Mouse (Mus musculus): ENCODE results near the gene Kcnj4.

Kcnj4 gene

DNA sequence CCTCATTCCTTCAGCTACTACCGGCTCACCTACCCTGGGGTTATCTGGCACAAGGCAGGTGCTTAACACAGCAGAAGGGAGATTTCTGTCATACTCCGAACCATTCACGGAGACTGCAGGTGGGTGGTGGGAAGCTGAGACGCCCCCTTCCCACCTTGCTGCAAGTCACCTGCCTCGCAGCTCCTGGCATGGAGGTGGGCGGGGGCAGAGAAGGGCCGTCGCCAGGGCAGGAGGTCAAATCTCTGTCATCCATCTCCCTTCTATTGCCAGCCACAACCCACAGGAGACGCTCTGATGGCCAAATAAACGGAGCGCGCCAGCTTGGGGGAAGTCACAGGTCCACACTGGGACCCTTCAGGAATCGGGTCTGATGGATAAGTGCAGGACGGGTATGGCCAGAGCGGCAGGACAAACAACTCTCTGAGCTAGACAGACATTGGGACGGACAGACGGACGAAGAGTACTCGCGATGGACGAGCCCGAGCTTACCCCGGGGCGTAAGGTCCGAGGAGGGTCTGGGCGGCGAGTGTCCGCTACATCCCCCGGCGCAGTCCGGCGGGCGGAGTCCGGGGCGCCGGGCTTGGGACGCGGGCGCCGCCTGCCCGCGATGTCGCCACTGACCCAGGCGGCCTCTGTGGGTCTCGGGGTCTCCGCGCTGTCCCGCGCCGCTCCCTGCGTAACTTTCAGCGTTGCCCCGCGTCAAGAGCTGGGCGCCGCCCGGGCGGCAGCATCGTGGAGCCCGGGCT, at the start of gene Kcnj4:
Gene Kcnj4, minus strand, starts transcription at position 535 of the 746 bp plus-strand sequence.
- no peak for DNase-seq

- DNase-seq = no peak
Observed at GRCm38 (mm10) chr15:79552566-79552965, 47.5 kb upstream of the Kcnj4 start.

DNA sequence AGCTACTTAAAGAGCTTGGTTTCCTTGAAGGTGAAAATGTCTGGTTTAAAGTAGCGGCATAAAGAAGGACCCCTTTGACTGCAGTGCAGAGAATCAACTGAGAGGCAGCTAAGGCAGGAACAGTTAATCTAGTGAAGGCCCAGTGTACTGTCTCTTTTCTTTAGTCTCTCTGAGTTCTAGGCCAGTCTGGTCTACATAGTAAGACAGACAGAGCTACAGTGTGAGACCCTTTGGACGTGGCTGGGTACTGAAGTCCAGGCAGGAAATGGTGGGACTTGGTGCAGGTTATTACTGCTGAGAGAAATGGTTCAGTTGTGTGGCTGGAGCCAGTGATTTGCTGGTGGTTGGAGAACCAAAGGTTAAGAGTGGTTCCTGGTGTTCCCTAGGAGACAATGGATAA, 43.2 kb upstream of the Kcnj4 start:
- DNase-seq = no peak

DNA sequence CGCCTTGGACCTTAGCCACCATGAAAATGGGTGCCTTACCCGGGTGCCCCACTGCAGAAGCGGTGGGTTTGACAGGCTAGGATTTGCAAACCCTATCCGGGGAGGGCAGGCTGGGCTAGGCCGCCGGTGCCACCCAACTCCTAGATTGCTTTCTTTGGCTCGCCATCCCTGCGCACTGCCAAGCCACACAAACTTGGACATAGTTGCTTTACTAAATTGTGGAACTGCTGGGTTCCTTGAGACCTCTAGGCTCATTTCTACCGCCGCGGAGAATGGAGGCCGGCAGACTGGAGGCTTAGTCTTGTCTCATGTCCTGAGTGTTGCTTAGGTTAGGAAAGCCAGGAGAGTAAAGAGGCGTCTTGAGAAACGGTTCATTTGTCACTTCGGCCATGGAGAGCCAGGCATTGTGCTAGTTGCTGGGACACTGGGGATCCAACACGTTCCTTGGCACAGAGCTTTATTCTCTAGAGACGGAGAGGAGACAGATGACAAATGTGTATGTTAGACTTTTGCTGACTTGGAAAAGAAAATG, 42.3 kb upstream of the Kcnj4 start:
- DNase-seq = no peak

- DNase-seq = peak; percentile 99
Observed at GRCm38 (mm10) chr15:79546410-79547288, 41.6 kb upstream of the Kcnj4 start, which contains the start of gene Ddx17. Gene Ddx17, minus strand, starts transcription at chr15:79546741.

DNA sequence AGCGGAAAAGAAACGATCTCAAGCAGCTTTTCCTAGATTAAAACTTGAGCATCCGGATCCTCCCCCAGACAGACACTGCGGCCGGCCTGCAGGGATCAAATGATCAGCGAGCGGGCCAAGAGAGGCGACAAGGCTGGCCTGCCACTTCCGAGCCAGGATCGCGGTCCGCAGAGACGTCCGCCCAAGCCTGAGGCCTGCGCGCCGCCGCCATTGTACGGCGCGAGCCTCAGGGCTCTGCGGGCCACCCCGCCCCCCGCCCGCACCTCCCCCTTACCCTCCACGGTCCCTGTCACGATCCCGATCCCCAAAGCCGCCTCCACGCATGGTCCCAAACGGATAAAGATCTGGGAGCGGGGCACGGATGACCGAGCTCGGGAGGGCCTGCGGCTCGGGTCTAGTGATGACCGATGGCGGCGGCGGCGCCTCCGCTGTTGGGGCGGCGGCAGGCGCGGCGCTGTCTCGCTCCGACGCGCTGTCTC, 40.9 kb upstream of the Kcnj4 start:
- peak; percentile 81 to 84 for DNase-seq

- DNase-seq = no peak
Observed at GRCm38 (mm10) chr15:79545496-79545895, 40.5 kb upstream of the Kcnj4 start.

- DNase-seq = no peak
Observed at GRCm38 (mm10) chr15:79543968-79544367, 38.9 kb upstream of the Kcnj4 start.

DNA sequence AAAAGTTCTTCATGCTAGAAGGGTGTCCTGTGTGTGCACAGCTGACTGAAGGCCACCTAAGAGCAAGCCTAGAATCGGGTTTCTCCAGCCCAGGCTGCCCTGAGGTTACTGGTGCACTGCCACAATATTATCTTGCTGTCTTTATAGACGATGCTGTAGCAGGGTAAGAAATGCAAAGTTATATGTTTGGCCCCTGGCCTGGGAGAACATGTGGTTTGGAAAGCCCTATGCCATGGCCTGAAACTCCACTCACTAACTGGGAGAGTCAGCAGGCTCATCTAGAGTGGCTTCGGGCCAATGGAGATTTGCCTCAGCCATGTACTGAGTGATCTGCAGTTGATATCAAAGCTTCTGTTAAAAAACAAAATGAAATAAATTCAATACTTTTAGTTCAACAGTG, 28.8 kb upstream of the Kcnj4 start:
- no peak for DNase-seq

- no peak for DNase-seq
Observed at GRCm38 (mm10) chr15:79529935-79530334, 24.9 kb upstream of the Kcnj4 start.

GRCm38 (mm10) chr15:79527991-79528639, 23.1 kb upstream of the Kcnj4 start:
- no peak for DNase-seq

DNA sequence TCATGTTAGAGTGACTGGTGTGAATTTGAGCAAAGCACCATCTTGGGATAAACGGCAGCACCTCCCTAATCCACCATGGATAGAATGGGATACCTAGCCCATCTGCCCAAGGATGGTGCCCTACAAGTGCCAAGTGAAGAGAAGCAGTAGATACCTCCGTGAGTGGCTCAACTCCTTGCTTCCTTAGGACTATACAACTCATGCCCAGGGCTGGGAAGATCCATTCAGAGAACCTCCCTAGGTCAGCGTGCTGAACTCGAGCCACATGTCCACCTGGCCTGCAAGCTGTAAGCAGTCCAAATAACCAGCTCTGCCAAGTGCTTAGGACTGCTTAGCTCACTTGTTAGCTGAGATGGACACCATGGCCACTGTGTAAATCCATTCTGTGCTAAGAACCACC, 22.2 kb upstream of the Kcnj4 start:
- DNase-seq = peak; percentile 67 to 68

DNA sequence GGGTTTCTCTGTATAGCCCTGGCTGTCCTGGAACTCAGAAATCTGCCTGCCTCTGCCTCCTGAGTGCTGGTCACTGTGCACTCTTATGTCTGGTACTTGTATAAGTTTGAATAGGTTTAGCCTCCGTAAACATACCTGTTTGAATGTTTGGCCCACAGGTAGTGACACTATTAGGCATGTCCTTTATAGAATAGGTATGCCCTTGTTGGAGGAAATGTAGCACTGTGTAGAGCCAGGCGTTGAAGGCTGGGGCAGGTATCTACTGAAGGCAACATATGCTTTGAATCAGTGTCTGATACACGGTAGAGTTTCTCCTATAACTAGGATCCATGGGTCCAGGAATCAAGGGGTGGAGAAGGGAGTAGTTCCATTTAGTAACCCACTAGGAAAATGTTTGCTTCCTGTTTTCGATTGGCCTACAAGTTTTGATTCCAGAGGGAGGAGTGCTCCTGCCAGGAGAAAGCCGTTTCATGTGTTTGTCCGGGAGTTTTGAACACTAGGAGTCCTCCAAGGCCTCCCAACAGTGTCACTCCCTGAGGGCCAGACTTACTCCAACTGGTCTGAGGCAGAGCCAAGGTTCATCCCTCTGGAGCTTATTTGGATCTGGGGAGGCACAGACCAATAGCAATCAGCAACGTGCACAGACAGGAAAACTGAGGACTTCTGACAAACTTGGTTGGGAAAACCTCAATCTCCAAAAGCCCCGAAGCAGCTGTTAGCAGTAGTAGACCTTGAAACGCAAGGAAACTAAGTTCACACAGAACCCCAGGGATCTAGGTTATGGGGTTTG, 21.1 kb upstream of the Kcnj4 start:
- peak in 1 of 2 experiments; percentile 26 for DNase-seq

DNA sequence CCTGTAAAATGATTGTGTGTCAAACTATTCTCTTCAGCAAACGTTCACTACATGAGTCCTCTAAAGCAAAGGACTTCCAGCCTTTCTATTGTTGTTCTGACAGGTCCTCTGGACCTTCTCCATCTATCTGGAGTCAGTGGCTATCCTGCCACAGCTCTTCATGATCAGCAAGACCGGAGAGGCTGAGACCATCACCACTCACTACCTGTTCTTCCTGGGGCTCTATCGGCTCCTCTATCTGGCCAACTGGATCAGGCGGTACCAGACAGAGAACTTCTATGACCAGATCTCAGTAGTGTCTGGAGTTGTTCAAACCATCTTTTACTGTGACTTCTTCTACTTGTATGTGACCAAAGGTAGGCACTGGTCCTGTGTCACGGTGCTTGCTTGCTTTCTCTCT, 20.5 kb upstream of the Kcnj4 start:
- no peak for DNase-seq

DNA sequence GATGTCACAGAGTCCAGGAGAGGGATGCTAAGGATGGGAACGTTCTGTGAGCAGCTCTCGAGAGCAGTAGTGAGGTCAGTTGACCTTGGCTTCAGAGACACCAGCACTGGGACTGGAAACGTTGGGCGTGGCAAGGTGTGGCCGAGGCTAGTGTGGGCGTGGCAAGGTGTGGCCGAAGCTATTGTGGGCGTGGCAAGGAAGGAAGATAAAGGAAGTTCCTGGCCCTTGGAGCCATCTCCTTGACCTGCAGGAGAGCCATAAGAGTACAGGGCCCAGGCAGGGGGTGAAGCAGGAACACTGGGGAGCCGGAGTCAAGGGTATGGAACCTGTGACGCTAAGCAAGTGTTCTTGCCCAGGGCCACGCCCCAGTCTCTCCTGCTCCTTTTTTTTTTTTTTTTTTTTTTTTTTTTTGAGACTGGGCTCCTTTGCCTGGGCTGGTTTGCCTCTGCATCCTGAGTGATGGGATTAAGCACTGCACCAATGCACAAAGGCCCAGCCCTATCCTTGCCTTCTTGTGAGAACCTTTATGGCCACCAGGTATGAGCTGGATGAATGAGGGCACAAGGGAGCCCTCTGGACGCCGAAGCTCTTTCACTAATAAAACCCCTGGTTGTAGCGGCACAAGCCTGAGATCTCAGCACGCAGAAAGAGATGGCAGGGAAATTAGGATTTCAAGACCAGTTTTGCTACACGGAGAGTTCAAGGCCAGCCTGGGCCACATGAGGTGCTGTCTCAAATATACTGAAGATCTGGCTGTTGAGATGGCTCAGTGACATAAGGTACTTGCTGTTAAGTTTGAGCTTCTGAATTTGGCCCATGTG, 14.6 kb upstream of the Kcnj4 start:
- no peak for DNase-seq

GRCm38 (mm10) chr15:79518571-79518970, 13.5 kb upstream of the Kcnj4 start:
- peak in 1 of 2 experiments; percentile 31 for DNase-seq

DNA sequence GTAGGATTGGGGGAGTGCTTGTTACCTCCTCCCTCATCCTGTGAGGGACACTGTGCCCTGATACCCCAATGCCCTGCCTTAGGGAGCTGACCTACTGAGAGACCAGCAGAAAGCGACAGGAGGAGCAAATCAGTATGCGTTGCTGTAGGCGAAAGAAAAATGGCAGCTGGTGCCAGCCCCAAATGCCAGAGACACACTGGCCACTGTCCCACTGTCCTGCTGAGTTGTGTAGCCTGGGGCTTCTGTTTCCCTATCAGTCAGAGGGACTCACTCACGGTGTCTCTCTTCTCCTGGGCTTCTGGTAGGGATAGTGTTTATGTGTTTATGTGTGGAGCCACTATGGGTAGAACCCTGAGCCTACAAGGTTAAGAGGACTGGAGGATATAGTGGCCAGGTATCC, 12.7 kb upstream of the Kcnj4 start:
- peak; percentile 74 to 77 for DNase-seq

DNA sequence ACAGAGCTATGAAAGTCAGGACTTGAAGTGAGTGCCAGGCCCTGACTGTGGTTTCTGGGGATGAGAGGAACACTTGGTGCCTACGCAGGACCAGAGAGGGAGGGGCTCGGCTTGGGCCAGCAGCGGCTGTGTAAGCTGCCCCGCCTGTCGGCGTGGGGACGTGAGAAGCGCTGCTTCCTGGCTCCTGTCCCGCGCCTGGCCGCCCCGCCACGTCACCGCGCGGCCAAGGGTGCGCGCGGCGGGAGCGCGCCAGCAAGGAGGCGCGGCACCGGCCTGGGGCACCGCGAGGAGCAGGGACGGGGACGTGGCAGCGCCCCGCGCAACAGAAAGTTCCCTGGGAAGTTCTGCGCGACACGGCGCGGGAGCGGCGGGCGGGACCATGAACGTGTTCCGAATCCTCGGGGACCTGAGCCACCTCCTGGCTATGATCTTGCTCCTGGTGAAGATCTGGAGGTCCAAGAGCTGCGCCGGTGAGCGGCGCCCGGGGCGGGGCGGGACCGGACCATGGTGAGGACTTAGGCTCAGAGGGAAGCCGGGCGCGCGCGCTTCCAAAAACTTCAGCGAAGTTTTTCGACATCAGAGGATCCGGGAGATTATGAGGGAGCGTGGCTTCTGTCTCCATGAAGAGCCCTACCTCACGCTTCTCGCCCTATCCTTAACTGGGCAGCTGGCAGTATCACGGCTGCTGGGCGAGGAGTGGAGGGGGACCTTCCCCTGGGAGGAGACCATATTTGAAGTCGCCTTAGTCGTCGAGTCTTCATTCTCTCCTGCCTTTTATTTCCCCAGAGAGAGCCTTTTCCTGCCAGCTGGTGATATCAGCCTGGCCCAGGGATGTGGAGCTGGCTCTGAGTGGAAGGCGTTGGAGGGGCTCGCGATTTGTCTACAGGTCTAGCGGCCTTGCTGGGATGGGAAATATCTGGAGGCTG, 11.4 kb upstream of the Kcnj4 start, which contains the start of gene Kdelr3:
Gene Kdelr3, plus strand, starts transcription at position 241 of the 926 bp plus-strand sequence.
- DNase-seq = peak; percentile 67 to 72

DNA sequence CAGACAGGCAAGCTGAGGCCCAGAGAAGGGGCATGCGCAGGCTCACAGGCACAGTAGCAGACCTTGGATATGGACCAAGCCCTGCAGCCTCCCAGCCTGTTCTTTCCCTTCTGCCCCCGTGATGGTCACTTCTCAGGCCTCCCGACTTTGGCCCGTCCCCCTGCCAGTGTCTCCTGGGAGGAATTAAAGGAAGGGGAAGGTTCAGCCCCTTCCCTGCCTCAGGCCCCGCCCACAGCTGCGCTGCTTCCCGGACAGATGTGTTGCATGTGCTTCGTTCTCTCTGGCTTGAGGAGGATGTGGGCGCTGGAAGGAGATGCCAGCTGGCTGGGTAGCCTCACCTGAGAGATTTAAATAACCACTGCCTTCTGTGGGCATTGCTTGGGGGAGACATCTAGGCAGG, 8.9 kb upstream of the Kcnj4 start:
- DNase-seq = no peak

All from cerebellum, postnatal 10 days (tissue).